Mouse (Mus musculus) spleen, adult 2 months (tissue): Measurements from ENCODE around the gene Kcnk4.

Experiments used
- CTCF ChIP-seq: fragments of 200-500 bp; IDR thresholded peaks from 2 replicates; pipeline ENCODE4 v1.5.1; 2011; ENCODE audit warnings: mild to moderate bottlenecking, inconsistent platforms; ENCODE audit not compliant: insufficient read depth, insufficient read length, insufficient replicate concordance; ENCODE audit errors: extremely low read depth
- POLR2A ChIP-seq: fragments of 200-500 bp; IDR thresholded peaks from 2 replicates; pipeline ENCODE4 v1.6.1; 2011; ENCODE audit warnings: low read depth, low read length, inconsistent platforms

DNA sequence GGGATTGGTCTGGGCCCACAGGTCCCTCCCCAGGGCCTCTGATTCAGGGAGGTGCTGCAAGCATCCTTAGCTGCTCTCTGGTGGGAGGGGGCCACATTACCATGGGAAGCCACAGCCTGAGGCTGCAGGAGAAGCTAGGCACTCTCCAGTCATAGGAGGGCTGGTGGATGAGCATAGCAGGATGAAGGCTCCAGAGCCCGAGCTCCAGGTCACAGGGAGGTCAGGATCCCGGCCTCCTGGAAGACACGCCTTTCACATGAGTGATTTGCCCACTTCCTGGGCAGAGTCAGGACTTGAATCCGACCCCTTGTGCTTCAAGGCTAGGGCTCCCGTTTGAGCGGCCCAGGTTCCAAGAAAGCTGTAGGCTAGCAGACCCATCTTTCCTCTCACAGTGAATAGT, 37.3 kb upstream of the Kcnk4 start:
- TF ChIP-seq POLR2A (no peak), CTCF (no peak)
